Mouse (Mus musculus) forebrain, embryonic 13.5 days (tissue): ENCODE results near the gene Adig. TPM values are rescaled to one million over a fixed set of nuclear protein-coding genes. Genes with fewer than 3 reads are reported as not detected.
A peak's percentile ranks its signal among the peaks of the same experiment; 100 is the strongest.

Experiments used
- ATAC-seq: fragments of 200-750 bp; cut with Nextera tagmentation; 2 replicates; pipeline ENCODE4 v1.8.0; 2017
- H3K27ac ChIP-seq: fragments of 300-500 bp; sonication (generic); 2 replicates; pipeline ENCODE4 v1.5.1; 2015; ENCODE audit warnings: inconsistent platforms, mild to moderate bottlenecking, moderate library complexity
- H3K27me3 ChIP-seq: fragments of 300-500 bp; sonication (generic); 2 replicates; pipeline ENCODE4 v1.6.1; 2015; ENCODE audit warnings: mild to moderate bottlenecking, inconsistent platforms
- H3K36me3 ChIP-seq: fragments of 300-500 bp; sonication (generic); 2 replicates; pipeline ENCODE4 v1.6.1; 2015; ENCODE audit warnings: mild to moderate bottlenecking, inconsistent platforms; ENCODE audit not compliant: poor library complexity, severe bottlenecking
- H3K4me1 ChIP-seq: fragments of 300-500 bp; sonication (generic); 2 replicates; pipeline ENCODE4 v1.6.1; 2015; ENCODE audit warnings: inconsistent platforms
- H3K4me2 ChIP-seq: fragments of 300-500 bp; sonication (generic); 2 replicates; pipeline ENCODE4 v1.6.1; 2015; ENCODE audit warnings: inconsistent platforms, mild to moderate bottlenecking, moderate library complexity
- H3K4me3 ChIP-seq: fragments of 300-500 bp; sonication (generic); 2 replicates; pipeline ENCODE4 v1.5.1; 2015; ENCODE audit warnings: mild to moderate bottlenecking, inconsistent platforms
- H3K9ac ChIP-seq: fragments of 300-500 bp; sonication (generic); 2 replicates; pipeline ENCODE4 v1.6.1; 2015; ENCODE audit warnings: mild to moderate bottlenecking, inconsistent platforms
- H3K9me3 ChIP-seq: fragments of 300-500 bp; sonication (generic); replicated peaks from 2 replicates; pipeline ENCODE4 v1.6.1; 2016; ENCODE audit warnings: inconsistent platforms
- WGBS: fragments of 180-500 bp; shearing (Covaris S2); methylation state at CpG from one replicate; pipeline ENCODE4 v1.1.7; 2015; 5-methylcytosine and 5-hydroxymethylcytosine counted together
- polyA plus RNA-seq: library from polyadenylated mRNA; unstranded; fragments of >200 nt; fragmentation: Nextera tagmentation; extraction: Ambion mirVana; gene quantifications from 2 replicates; pipeline ENCODE4 v1.2.1, GENCODE M21; 2015

Adig gene
- polyA plus RNA-seq, 1 experiment from 2014 or later = not detected

DNA sequence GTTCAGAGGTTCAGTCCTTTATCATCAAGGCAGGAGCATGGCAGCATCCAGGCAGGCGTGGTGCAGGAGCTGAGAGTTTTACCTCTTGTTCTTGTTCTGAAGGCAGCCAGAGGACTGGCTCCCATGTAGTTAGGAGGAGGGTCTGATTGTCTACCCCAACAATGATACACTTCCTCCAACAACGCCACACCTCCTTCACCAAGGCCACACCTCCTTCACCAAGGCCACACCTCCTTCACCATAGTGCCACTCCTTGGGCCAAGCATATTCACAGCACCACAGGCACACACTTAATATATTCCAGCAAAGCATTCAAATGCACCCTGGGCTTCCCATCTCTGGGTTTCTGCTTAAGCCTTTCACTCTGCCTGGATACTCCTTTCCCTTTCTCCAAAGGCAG lies 42.9 kb downstream of the Adig start:
- Histone ChIP-seq H3K4me1 (peaks cover 9% of the 10 kb centered on the region; the same call in 1 of the 2 replicates), H3K36me3 (no peaks in the 10 kb centered on the region), H3K27me3 (peaks cover 10% of the 10 kb centered on the region; the same call in 1 of the 2 replicates), H3K27ac (no peak overlapping the region), H3K4me2 (no peak overlapping the region), H3K9ac (no peak overlapping the region), H3K4me3 (no peak overlapping the region), H3K9me3 (no peaks in the 10 kb centered on the region)
- whole genome bisulfite sequencing = 67% methylated on average over 2 of the region's 2 CpGs
- no peak for ATAC-seq

DNA sequence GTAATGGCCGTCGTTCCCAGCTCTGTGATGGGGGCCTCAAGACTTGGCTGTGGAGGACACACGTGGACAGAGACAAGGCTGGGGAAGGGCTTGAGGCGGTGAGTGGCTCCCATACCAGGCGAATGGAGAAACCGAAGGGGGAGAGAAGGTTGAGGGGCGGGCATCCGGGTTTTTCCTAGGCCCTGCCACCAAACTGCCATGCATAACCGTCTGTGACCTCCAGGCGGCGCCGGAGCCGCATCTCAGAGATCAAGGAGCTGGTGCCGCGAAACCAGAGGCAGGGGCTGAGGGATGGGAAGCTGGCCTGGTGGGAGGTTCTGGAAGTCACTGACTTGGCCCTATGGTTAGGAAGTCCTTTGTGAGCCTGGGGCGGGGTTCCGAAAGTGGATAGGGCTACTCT lies 44.3 kb downstream of the Adig start:
- no peak overlapping the region for H3K4me3 ChIP-seq
- peaks cover 12% of the 10 kb centered on the region; the same call in 1 of the 2 replicates for H3K4me1 ChIP-seq
- H3K9me3 ChIP-seq = no peaks in the 10 kb centered on the region
- WGBS = 2% methylated on average over 17 of the region's 17 CpGs
- ATAC-seq = peak; percentile 79
- H3K4me2 ChIP-seq = peak overlapping the region; percentile 33
- no peak overlapping the region for H3K27ac ChIP-seq
- H3K27me3 ChIP-seq = peaks cover 17% of the 10 kb centered on the region
- H3K9ac ChIP-seq = peak overlapping the region; percentile 50; the same call in 1 of the 2 replicates
- H3K36me3 ChIP-seq = no peaks in the 10 kb centered on the region

DNA sequence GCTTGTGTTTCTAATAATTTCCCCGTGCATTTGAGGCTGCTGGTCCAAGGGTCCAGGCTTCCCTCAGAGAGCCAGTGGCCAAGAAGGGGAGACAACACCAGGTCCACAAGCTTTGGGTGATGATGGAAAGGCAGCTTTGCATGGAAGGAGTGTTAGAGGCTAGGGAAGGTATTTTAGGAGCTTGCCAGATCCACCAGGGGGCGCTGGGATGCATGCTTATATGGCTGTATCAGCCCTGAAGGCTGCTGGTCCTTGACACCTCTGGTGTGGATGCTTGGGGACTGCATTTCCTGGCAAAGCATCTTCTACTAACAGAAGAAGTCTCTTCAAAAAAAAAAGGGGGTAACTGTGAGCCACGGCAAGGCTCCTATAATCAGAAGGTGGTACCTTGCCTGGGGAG lies 47.7 kb downstream of the Adig start:
- H3K36me3 ChIP-seq = no peaks in the 10 kb centered on the region
- no peaks in the 10 kb centered on the region for H3K9me3 ChIP-seq
- H3K27ac ChIP-seq = no peak overlapping the region
- no peak overlapping the region for H3K4me2 ChIP-seq
- no peak overlapping the region for H3K4me3 ChIP-seq
- 1% methylated on average over 3 of the region's 3 CpGs for WGBS
- no peak overlapping the region for H3K9ac ChIP-seq
- peaks cover 29% of the 10 kb centered on the region for H3K4me1 ChIP-seq
- H3K27me3 ChIP-seq = peaks cover 41% of the 10 kb centered on the region
- peak; percentile 80 for ATAC-seq

DNA sequence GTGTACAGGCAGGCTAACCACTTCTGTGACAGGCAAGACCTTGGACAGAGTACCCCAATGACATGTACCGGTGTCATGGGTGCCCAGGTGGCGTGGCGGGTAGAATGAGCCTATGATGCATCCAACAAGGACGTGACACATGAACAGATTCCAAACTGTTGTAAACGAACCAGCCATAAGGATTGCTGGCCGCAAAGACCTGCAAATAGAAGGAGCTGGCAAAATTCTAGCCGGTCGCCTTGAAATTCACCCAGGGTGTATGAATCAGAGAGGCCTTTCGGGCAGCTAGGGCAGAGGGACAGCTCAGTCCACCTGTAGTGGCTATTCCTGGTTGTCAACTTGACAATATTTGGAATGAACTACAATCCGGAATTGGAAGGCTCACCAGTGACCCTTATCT lies 52.0 kb downstream of the Adig start:
- Histone ChIP-seq H3K4me3 (no peak overlapping the region), H3K9me3 (no peaks in the 10 kb centered on the region), H3K36me3 (no peaks in the 10 kb centered on the region), H3K27ac (no peak overlapping the region), H3K4me1 (peaks cover 46% of the 10 kb centered on the region), H3K27me3 (peaks cover 45% of the 10 kb centered on the region), H3K9ac (no peak overlapping the region), H3K4me2 (no peak overlapping the region)
- no peak for ATAC-seq
- whole genome bisulfite sequencing = 19% methylated on average over 10 of the region's 10 CpGs

DNA sequence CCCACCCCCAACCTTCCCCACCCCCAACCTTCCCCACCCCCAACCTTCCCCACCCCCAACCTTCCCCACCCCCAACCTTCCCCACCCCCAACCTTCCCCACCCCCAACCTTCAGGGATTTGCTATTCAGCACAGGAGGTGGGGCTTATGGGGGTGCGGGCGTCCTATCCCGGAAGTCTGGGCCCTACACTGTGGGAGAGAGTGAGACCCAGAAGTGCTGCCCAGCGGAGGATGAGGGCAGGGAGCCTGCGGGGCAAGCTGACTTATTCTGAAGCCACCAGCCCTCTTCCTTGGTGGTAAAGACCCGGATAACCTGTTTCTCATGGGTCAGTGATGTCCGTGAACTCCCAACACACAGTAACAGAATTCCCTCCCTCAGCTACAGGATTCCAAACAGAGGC lies 52.8 kb downstream of the Adig start:
- 3% methylated on average over 7 of the region's 7 CpGs for WGBS
- Histone ChIP-seq H3K27me3 (peaks cover 40% of the 10 kb centered on the region), H3K9ac (peak overlapping the region; percentile 58), H3K4me2 (peak overlapping the region; percentile 65), H3K4me3 (no peak overlapping the region), H3K4me1 (peaks cover 54% of the 10 kb centered on the region), H3K9me3 (no peaks in the 10 kb centered on the region), H3K27ac (peak overlapping the region; percentile 94), H3K36me3 (no peaks in the 10 kb centered on the region)
- ATAC-seq = no peak

DNA sequence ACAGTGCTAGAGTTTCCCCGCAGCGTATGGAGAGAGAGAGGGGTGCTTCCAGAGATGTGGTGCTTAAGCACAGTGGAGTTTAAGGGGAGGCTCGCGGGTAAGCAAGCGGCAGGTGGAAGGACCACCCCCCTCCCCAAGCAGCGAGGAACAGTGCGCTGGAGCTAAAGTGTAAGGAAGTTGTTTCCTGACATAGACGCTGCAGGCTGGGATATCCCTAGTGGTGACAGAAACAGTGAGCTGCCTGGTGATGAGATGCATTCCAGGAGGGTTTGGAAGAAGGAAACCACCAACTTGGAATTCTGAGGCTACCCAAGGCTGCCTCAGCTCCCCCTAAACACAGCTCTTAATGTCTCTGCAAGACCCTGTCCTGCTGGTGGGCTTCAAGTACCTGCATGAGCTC lies 53.4 kb downstream of the Adig start:
- 0% methylated on average over 8 of the region's 8 CpGs for WGBS
- peak; percentile 15; the same call in 1 of the 2 replicates for ATAC-seq
- peak overlapping the region; percentile 31 for H3K4me3 ChIP-seq
- H3K27me3 ChIP-seq = peaks cover 36% of the 10 kb centered on the region
- H3K4me2 ChIP-seq = peak overlapping the region; percentile 65
- H3K9me3 ChIP-seq = no peaks in the 10 kb centered on the region
- peaks cover 56% of the 10 kb centered on the region for H3K4me1 ChIP-seq
- H3K27ac ChIP-seq = peak overlapping the region; percentile 94
- H3K9ac ChIP-seq = peak overlapping the region; percentile 58
- no peaks in the 10 kb centered on the region for H3K36me3 ChIP-seq

DNA sequence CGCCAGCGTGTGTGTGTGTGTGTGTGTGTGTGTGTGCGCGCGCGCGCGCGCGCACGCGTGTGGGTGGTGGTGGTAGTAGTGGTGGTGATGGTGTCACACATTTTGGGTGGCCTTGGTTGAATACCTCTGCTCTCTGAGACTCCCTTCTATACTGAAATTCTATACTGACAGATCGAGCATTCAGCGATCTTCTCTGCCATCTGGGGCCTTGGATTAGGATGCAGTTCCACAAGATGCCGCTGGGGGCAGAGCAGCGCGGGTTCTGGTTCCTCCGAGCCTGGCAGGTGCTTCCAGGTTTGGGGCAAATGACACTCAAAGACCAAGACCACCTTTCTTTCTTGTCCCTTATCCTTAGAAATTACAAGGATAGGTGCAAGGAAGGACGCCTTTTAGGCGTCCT lies 53.8 kb downstream of the Adig start:
- Histone ChIP-seq H3K4me2 (peak overlapping the region; percentile 65), H3K27me3 (peaks cover 33% of the 10 kb centered on the region), H3K27ac (peak overlapping the region; percentile 94), H3K4me3 (peak overlapping the region; percentile 31), H3K9me3 (no peaks in the 10 kb centered on the region), H3K4me1 (peaks cover 60% of the 10 kb centered on the region), H3K9ac (peak overlapping the region; percentile 58), H3K36me3 (no peaks in the 10 kb centered on the region)
- peak; percentile 50 for ATAC-seq
- WGBS = under 1% methylated on average over 20 of the region's 20 CpGs

DNA sequence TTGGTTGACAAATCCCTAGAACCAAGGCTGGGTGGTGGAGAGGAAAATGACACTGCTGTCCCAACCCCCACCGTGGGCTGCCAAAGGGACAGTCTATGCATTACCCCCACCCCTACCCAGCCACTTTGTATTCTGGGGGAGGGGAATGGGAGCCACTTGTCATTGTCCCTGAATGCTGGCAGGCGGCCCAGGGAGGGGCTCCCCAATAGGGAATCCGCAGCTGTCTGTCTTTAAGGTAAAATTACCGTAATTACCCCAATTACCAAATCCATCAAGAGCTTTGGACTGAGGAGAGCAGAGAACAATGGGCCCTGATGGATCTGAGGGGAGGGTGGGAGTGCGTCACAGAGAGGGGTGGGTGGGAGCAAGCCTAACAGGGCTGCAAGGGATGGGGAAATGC lies 54.3 kb downstream of the Adig start:
- peak overlapping the region; percentile 94 for H3K27ac ChIP-seq
- H3K4me2 ChIP-seq = peak overlapping the region; percentile 65; the same call in 1 of the 2 replicates
- H3K4me1 ChIP-seq = peaks cover 66% of the 10 kb centered on the region
- ATAC-seq = peak; percentile 85
- no peaks in the 10 kb centered on the region for H3K36me3 ChIP-seq
- 2% methylated on average over 4 of the region's 5 CpGs for WGBS
- peaks cover 33% of the 10 kb centered on the region for H3K27me3 ChIP-seq
- H3K4me3 ChIP-seq = no peak overlapping the region
- no peak overlapping the region for H3K9ac ChIP-seq
- no peaks in the 10 kb centered on the region for H3K9me3 ChIP-seq

Other genes starting within 250 kb of the Adig start
- not detected in 2 replicates for gene Bpi, start 244.5 kb upstream of the Adig start, polyA plus RNA-seq
- 0.53 and 0.92 TPM in 2 replicates for gene Lbp, start 196.1 kb upstream of the Adig start, polyA plus RNA-seq
- gene Snhg11, start 127.0 kb upstream of the Adig start, polyA plus RNA-seq = 56.7 and 73.0 TPM in 2 replicates
- 20.4 and 22.3 TPM in 2 replicates for gene Ralgapb, start 92.8 kb upstream of the Adig start, polyA plus RNA-seq
- gene Arhgap40, start 10.2 kb downstream of the Adig start, polyA plus RNA-seq = 0.25 and 0.28 TPM in 2 replicates
- gene Slc32a1, start 108.2 kb downstream of the Adig start, polyA plus RNA-seq = 4.8 and 5.6 TPM in 2 replicates
- 11.5 and 14.1 TPM in 2 replicates for gene Actr5, start 122.3 kb downstream of the Adig start, polyA plus RNA-seq
- gene Ppp1r16b, start 162.8 kb downstream of the Adig start, polyA plus RNA-seq = 7.8 and 8.4 TPM in 2 replicates